Mouse (Mus musculus): Measurements from ENCODE around the gene Sox5. TPM values are rescaled to one million over a fixed set of nuclear protein-coding genes. Genes with fewer than 3 reads are reported as not detected.

The Sox5 gene
- total and polyA plus RNA-seq, 3 experiments = 0.08 to 0.47 (median 0.46) TPM

GRCm38 (mm10) chr6:144380641-144381040 is 401.1 kb downstream of the Sox5 start:
- H3K4me3 ChIP-seq (replicated peaks in 1 of 3; ENCODE audit: low read depth in 2 of 3, low read length in 2 of 3, poor library complexity in 1 of 3) = no peak overlapping the region
- in situ Hi-C loops (cut with MboI; ENCODE audit: low pct_ligation_motif_present, low pct_unique_long_range_greater_than_20kb, low sequenced_read_pairs) (no loop called here), dilution Hi-C loops (cut with MboI; ENCODE audit: extremely low pct_ligation_motif_present, extremely low pct_unique_long_range_greater_than_20kb, low sequenced_read_pairs) (no loop called here)
- H3K4me1 ChIP-seq (ENCODE audit: control insufficient read depth in 1 of 2, insufficient read depth in 2 of 2) = no peaks in the 10 kb centered on the region
- no peak for DNase-seq (ENCODE audit: extremely low read depth)
- H3K9ac ChIP-seq (ENCODE audit: insufficient read depth, low read depth) = no peak overlapping the region
- no peak overlapping the region for H3K4me2 ChIP-seq (ENCODE audit: insufficient read depth, low read depth, poor library complexity, severe bottlenecking)
- H3K79me2 ChIP-seq (replicated peaks; ENCODE audit: control insufficient read depth, extremely low read depth, insufficient read depth, poor library complexity, severe bottlenecking) = no peaks in the 10 kb centered on the region
- H3K36me3 ChIP-seq (replicated peaks in 1 of 2; ENCODE audit: control insufficient read depth in 1 of 2, insufficient read depth in 1 of 2, low read length in 1 of 2) = no peaks in the 10 kb centered on the region
- no peak for TF ChIP-seq TBP (conservative IDR thresholded peaks at IDR 0.05; ENCODE audit: low read depth, low read length)
- TF ChIP-seq MEF2A (IDR thresholded peaks at IDR 0.05; ENCODE audit: borderline replicate concordance, low read depth, low read length) = no peak
- TF ChIP-seq MAFK (IDR thresholded peaks at IDR 0.05; ENCODE audit: insufficient replicate concordance, low read length) = no peak
- TF ChIP-seq HCFC1 (IDR thresholded peaks at IDR 0.05; ENCODE audit: low read depth, low read length) = no peak
- no peak for TF ChIP-seq NELFE (IDR thresholded peaks at IDR 0.05; ENCODE audit: low read depth, low read length)
- TF ChIP-seq RAD21 (IDR thresholded peaks at IDR 0.05; ENCODE audit: low read depth, low read length) = no peak
- no peak for TF ChIP-seq PAX5 (IDR thresholded peaks at IDR 0.05; ENCODE audit: low read length)
- TF ChIP-seq ZMIZ1 (IDR thresholded peaks at IDR 0.05; ENCODE audit: low read depth, low read length) = no peak
- no peak for TF ChIP-seq TCF12 (IDR thresholded peaks at IDR 0.05; ENCODE audit: low read depth, low read length)
- TF ChIP-seq ELF1 (IDR thresholded peaks at IDR 0.05; ENCODE audit: low read depth, low read length) = no peak
- TF ChIP-seq JUN (IDR thresholded peaks at IDR 0.05; ENCODE audit: insufficient read depth, low read depth, low read length) = no peak
- no peak for TF ChIP-seq UBTF (IDR thresholded peaks at IDR 0.05; ENCODE audit: low read depth, low read length)
- no peak for TF ChIP-seq ETS1 (conservative IDR thresholded peaks at IDR 0.05; ENCODE audit: low read depth, low read length)
- TF ChIP-seq CTCF (conservative IDR thresholded peaks at IDR 0.05 in 1 of 2, IDR thresholded peaks at IDR 0.05 in 1 of 2; ENCODE audit: low read depth in 2 of 2, low read length in 2 of 2) = no peak
- TF ChIP-seq MAX (IDR thresholded peaks at IDR 0.05; ENCODE audit: low read length) = no peak
- TF ChIP-seq CHD1 (IDR thresholded peaks at IDR 0.05; ENCODE audit: low read depth, low read length) = no peak
- TF ChIP-seq MYC (IDR thresholded peaks at IDR 0.05; ENCODE audit: low read depth, low read length) = no peak
- H3K27ac ChIP-seq (ENCODE audit: insufficient read depth, low read depth) = no peak overlapping the region
- no peaks in the 10 kb centered on the region for H3K9me3 ChIP-seq (replicated peaks; ENCODE audit: low read length)
- no peaks in the 10 kb centered on the region for H3K27me3 ChIP-seq (replicated peaks)

- Histone ChIP-seq H3K4me1 (ENCODE audit: control insufficient read depth in 1 of 2, insufficient read depth in 2 of 2) (no peaks in the 10 kb centered on the region), H3K4me3 (replicated peaks in 1 of 3; ENCODE audit: low read depth in 2 of 3, low read length in 2 of 3, poor library complexity in 1 of 3) (no peak overlapping the region), H3K27me3 (replicated peaks) (no peaks in the 10 kb centered on the region), H3K36me3 (replicated peaks in 1 of 2; ENCODE audit: control insufficient read depth in 1 of 2, insufficient read depth in 1 of 2, low read length in 1 of 2) (no peaks in the 10 kb centered on the region), H3K79me2 (replicated peaks; ENCODE audit: control insufficient read depth, extremely low read depth, insufficient read depth, poor library complexity, severe bottlenecking) (no peaks in the 10 kb centered on the region), H3K4me2 (ENCODE audit: insufficient read depth, low read depth, poor library complexity, severe bottlenecking) (no peak overlapping the region), H3K9ac (ENCODE audit: insufficient read depth, low read depth) (no peak overlapping the region), H3K27ac (ENCODE audit: insufficient read depth, low read depth) (no peak overlapping the region), H3K9me3 (replicated peaks; ENCODE audit: low read length) (no peaks in the 10 kb centered on the region)
- dilution Hi-C loops (cut with MboI; ENCODE audit: extremely low pct_ligation_motif_present, extremely low pct_unique_long_range_greater_than_20kb, low sequenced_read_pairs) = no loop called here
- in situ Hi-C loops (cut with MboI; ENCODE audit: low pct_ligation_motif_present, low pct_unique_long_range_greater_than_20kb, low sequenced_read_pairs) = no loop called here
- DNase-seq (ENCODE audit: extremely low read depth) = no peak
- TF ChIP-seq ZKSCAN1 (IDR thresholded peaks at IDR 0.05; ENCODE audit: borderline replicate concordance, low read depth, low read length) = no peak
- TF ChIP-seq MYC (IDR thresholded peaks at IDR 0.05; ENCODE audit: low read depth, low read length) = no peak
- TF ChIP-seq ZMIZ1 (IDR thresholded peaks at IDR 0.05; ENCODE audit: low read depth, low read length) = no peak
- TF ChIP-seq POLR2A (IDR thresholded peaks at IDR 0.05; ENCODE audit: low read depth, low read length) = no peak
- TF ChIP-seq MXI1 (IDR thresholded peaks at IDR 0.05; ENCODE audit: low read depth, low read length) = no peak
- TF ChIP-seq PAX5 (IDR thresholded peaks at IDR 0.05; ENCODE audit: low read length) = no peak
- no peak for TF ChIP-seq NRF1 (IDR thresholded peaks at IDR 0.05; ENCODE audit: low read depth, low read length)
- TF ChIP-seq HCFC1 (IDR thresholded peaks at IDR 0.05; ENCODE audit: low read depth, low read length) = no peak
- no peak for TF ChIP-seq MAZ (IDR thresholded peaks at IDR 0.05; ENCODE audit: low read depth, low read length)
Observed at GRCm38 (mm10) chr6:144380171-144380570, 401.6 kb downstream of the Sox5 start.

Data from CH12.LX (cell line).